Mouse (Mus musculus) E14TG2a.4 (cell line): Measurements from ENCODE around the gene Ifrd2.

Source experiments
- CTCF ChIP-seq: conservative IDR thresholded peaks from 2 replicates; pipeline ENCODE4 v1.5.1; 2014; ENCODE audit warnings: low read length
- POU5F1 ChIP-seq: IDR thresholded peaks from 2 replicates; pipeline ENCODE4 v1.6.1; 2014; ENCODE audit warnings: low read length, borderline replicate concordance

DNA sequence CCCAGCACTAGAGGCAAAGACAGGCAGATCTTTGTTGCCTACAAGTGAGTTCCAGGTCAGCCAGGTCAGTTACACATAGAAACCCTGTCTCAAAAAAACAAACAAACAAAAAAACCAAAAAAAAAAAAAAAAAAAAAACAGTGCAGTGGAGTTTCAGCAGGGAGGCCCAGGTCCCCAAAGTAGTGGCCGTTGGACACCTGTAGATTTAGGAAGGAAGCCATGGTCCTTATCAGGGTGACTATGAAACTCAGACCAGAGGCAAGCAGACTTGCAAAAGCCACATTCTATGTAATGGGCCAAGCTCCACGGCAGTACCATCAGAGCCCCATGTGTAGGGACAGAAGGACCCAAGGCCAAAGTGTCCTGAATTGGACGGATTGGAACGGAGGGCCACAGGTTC, 5.9 kb upstream of the Ifrd2 start:
- TF ChIP-seq CTCF: no peak
- TF ChIP-seq POU5F1: no peak
